Mouse (Mus musculus) heart, embryonic 16.5 days (tissue): ENCODE results near the gene Rdh7. TPM values are rescaled to one million over a fixed set of nuclear protein-coding genes. Genes with fewer than 3 reads are reported as not detected.
"Not testable (repeated sequence)": the region's sequence is repeated elsewhere in the genome, so short reads cannot be mapped to it uniquely, and the experiment has no call there.

ENCODE experiments used
- ATAC-seq: fragments of 200-750 bp; cut with Nextera tagmentation; replicated peaks from 2 replicates; pipeline ENCODE4 v1.8.0; 2017; ENCODE audit warnings: moderate number of reproducible peaks; ENCODE audit not compliant: insufficient read depth, low FRiP score; ENCODE audit errors: extremely low read depth
- H3K27ac ChIP-seq: fragments of 300-500 bp; sonication (generic); 2 replicates; pipeline ENCODE4 v1.5.1; 2014; ENCODE audit warnings: mild to moderate bottlenecking, low read length, control low read depth, moderate library complexity
- H3K27me3 ChIP-seq: fragments of 300-500 bp; sonication (generic); 2 replicates; pipeline ENCODE4 v1.6.1; 2014; ENCODE audit warnings: low read length, mixed read lengths; ENCODE audit not compliant: control insufficient read depth, insufficient read depth
- H3K36me3 ChIP-seq: fragments of 300-500 bp; sonication (generic); 2 replicates; pipeline ENCODE4 v1.6.1; 2014; ENCODE audit not compliant: control insufficient read depth, insufficient read depth
- H3K4me1 ChIP-seq: fragments of 300-500 bp; sonication (generic); 2 replicates; pipeline ENCODE4 v1.6.1; 2014; ENCODE audit warnings: low read length, mixed read lengths; ENCODE audit not compliant: control insufficient read depth, insufficient read depth
- H3K4me2 ChIP-seq: fragments of 300-500 bp; sonication (generic); 2 replicates; pipeline ENCODE4 v1.6.1; 2014; ENCODE audit warnings: low read depth, mild to moderate bottlenecking, control low read depth, low read length
- H3K4me3 ChIP-seq: fragments of 300-500 bp; sonication (generic); 2 replicates; pipeline ENCODE4 v1.5.1; 2014; ENCODE audit warnings: mild to moderate bottlenecking, control low read depth, low read length
- H3K9ac ChIP-seq: fragments of 300-500 bp; sonication (generic); 2 replicates; pipeline ENCODE4 v1.6.1; 2014; ENCODE audit warnings: low read length, control low read depth
- H3K9me3 ChIP-seq: fragments of 300-500 bp; sonication (generic); replicated peaks from 2 replicates; pipeline ENCODE4 v1.6.1; 2016; ENCODE audit warnings: low read length; ENCODE audit not compliant: control insufficient read depth
- WGBS: fragments of 180-500 bp; shearing (Covaris S2); extraction: QIAGEN DNeasy Blood & Tissue Kit; methylation state at CpG from one replicate; pipeline ENCODE4 v1.1.7; 2014; 5-methylcytosine and 5-hydroxymethylcytosine counted together
- polyA plus RNA-seq: library from polyadenylated mRNA; unstranded; fragments of >200 nt; fragmentation: Nextera tagmentation; extraction: Ambion mirVana; gene quantifications from 2 replicates; pipeline ENCODE4 v1.2.1, GENCODE M21; 2015

The Rdh7 gene
- polyA plus RNA-seq, 1 experiment from 2014 or later: not detected

- no peak for ATAC-seq
- Histone ChIP-seq H3K4me2 (no peak within 1 kb of the TSS), H3K27me3 (no peaks in the 10 kb centered on the region), H3K4me3 (no peak within 1 kb of the TSS), H3K4me1 (no peaks in the 10 kb centered on the region), H3K9ac (no peak within 1 kb of the TSS), H3K36me3 (no peaks in the 10 kb centered on the region), H3K27ac (no peak within 1 kb of the TSS), H3K9me3 (no peaks in the 10 kb centered on the region)
- WGBS: 70% methylated on average over 2 of the region's 2 CpGs
Observed at GRCm38 (mm10) chr10:127898218-127898617, 9.6 kb upstream of the Rdh7 start, which contains the start of gene Sdr9c7. TSS of gene Sdr9c7 (plus strand) at chr10:127898518.

- no peaks in the 10 kb centered on the region for H3K9me3 ChIP-seq
- H3K27ac ChIP-seq: no peak overlapping the region
- no peaks in the 10 kb centered on the region for H3K4me1 ChIP-seq
- H3K4me2 ChIP-seq: no peak overlapping the region
- H3K4me3 ChIP-seq: no peak overlapping the region
- no peak for ATAC-seq
- 93% methylated on average over 3 of the region's 3 CpGs for WGBS
- H3K36me3 ChIP-seq: no peaks in the 10 kb centered on the region
- no peak overlapping the region for H3K9ac ChIP-seq
- H3K27me3 ChIP-seq: no peaks in the 10 kb centered on the region
Observed at GRCm38 (mm10) chr10:127897506-127897905, 8.9 kb upstream of the Rdh7 start.

- Histone ChIP-seq H3K4me2 (no peak overlapping the region), H3K9me3 (no peaks in the 10 kb centered on the region), H3K4me3 (no peak overlapping the region), H3K9ac (no peak overlapping the region), H3K27ac (no peak overlapping the region), H3K36me3 (no peaks in the 10 kb centered on the region), H3K4me1 (no peaks in the 10 kb centered on the region), H3K27me3 (no peaks in the 10 kb centered on the region)
- no peak for ATAC-seq
- 51% methylated on average over 5 of the region's 5 CpGs for WGBS
Observed at GRCm38 (mm10) chr10:127896705-127897104, 8.1 kb upstream of the Rdh7 start.

GRCm38 (mm10) chr10:127893163-127894022 is 4.8 kb upstream of the Rdh7 start:
- not testable (repeated sequence) for ATAC-seq, H3K4me2 ChIP-seq, H3K4me1 ChIP-seq, H3K27me3 ChIP-seq, H3K36me3 ChIP-seq, H3K9me3 ChIP-seq, H3K4me3 ChIP-seq, H3K27ac ChIP-seq, H3K9ac ChIP-seq
- 52% methylated on average over 5 of the region's 5 CpGs for WGBS

GRCm38 (mm10) chr10:127891481-127891880 is 2.9 kb upstream of the Rdh7 start:
- Histone ChIP-seq H3K27ac (no peak overlapping the region), H3K36me3 (no peaks in the 10 kb centered on the region), H3K4me3 (no peak overlapping the region), H3K4me2 (no peak overlapping the region), H3K9me3 (no peaks in the 10 kb centered on the region), H3K9ac (no peak overlapping the region), H3K4me1 (no peaks in the 10 kb centered on the region), H3K27me3 (no peaks in the 10 kb centered on the region)
- no peak for ATAC-seq
- 77% methylated on average over 1 of the region's 1 CpGs for WGBS

- Histone ChIP-seq H3K4me2 (no peak overlapping the region), H3K27ac (no peak overlapping the region), H3K9ac (no peak overlapping the region), H3K4me1 (no peaks in the 10 kb centered on the region), H3K27me3 (no peaks in the 10 kb centered on the region), H3K36me3 (no peaks in the 10 kb centered on the region), H3K4me3 (no peak overlapping the region), H3K9me3 (no peaks in the 10 kb centered on the region)
- 85% methylated on average over 4 of the region's 4 CpGs for WGBS
- ATAC-seq: no peak
Observed at GRCm38 (mm10) chr10:127886971-127887370, 1.6 kb downstream of the Rdh7 start.

GRCm38 (mm10) chr10:127886551-127886950 is 2.1 kb downstream of the Rdh7 start:
- Histone ChIP-seq H3K27ac (no peak overlapping the region), H3K4me2 (no peak overlapping the region), H3K36me3 (no peaks in the 10 kb centered on the region), H3K4me3 (no peak overlapping the region), H3K4me1 (no peaks in the 10 kb centered on the region), H3K27me3 (no peaks in the 10 kb centered on the region), H3K9me3 (no peaks in the 10 kb centered on the region), H3K9ac (no peak overlapping the region)
- ATAC-seq: no peak
- WGBS: 79% methylated on average over 1 of the region's 1 CpGs

- Histone ChIP-seq H3K4me2 (no peak overlapping the region), H3K9me3 (no peaks in the 10 kb centered on the region), H3K4me3 (no peak overlapping the region), H3K4me1 (peaks cover 5% of the 10 kb centered on the region; the same call in 1 of the 2 replicates), H3K9ac (no peak overlapping the region), H3K27me3 (no peaks in the 10 kb centered on the region), H3K27ac (no peak overlapping the region), H3K36me3 (no peaks in the 10 kb centered on the region)
- no peak for ATAC-seq
- 79% methylated on average over 4 of the region's 4 CpGs for WGBS
Observed at GRCm38 (mm10) chr10:127881041-127881440, 7.6 kb downstream of the Rdh7 start.

GRCm38 (mm10) chr10:127879155-127879688 is 9.4 kb downstream of the Rdh7 start:
- Histone ChIP-seq H3K36me3 (no peaks in the 10 kb centered on the region), H3K27me3 (no peaks in the 10 kb centered on the region), H3K27ac (no peak overlapping the region), H3K4me1 (peaks cover 5% of the 10 kb centered on the region; the same call in 1 of the 2 replicates), H3K9ac (no peak overlapping the region), H3K4me2 (no peak overlapping the region), H3K4me3 (no peak overlapping the region), H3K9me3 (no peaks in the 10 kb centered on the region)
- ATAC-seq: no peak; the same call in 1 of the 2 replicates
- 83% methylated on average over 3 of the region's 3 CpGs for WGBS
